Mouse (Mus musculus) C2C12 (cell line): ENCODE data around the gene Fmo9. TPM values are rescaled to one million over a fixed set of nuclear protein-coding genes. Genes with fewer than 3 reads are reported as not detected.

Experiments
- H3K27me3 ChIP-seq: one replicate; pipeline ENCODE4 v1.6.1; 2011; ENCODE audit not compliant: control insufficient read depth, insufficient read depth, insufficient read length
- H3K36me3 ChIP-seq: one replicate; pipeline ENCODE4 v1.6.1; 2011; ENCODE audit not compliant: control insufficient read depth, insufficient read depth
- H3K4me3 ChIP-seq: one replicate; pipeline ENCODE4 v1.5.1; 2011; ENCODE audit warnings: mild to moderate bottlenecking, control low read depth; ENCODE audit not compliant: poor library complexity, insufficient read depth, severe bottlenecking
- H3K79me2 ChIP-seq: one replicate; pipeline ENCODE4 v1.6.1; 2011; ENCODE audit not compliant: control insufficient read depth, insufficient read depth
- H3K79me3 ChIP-seq: one replicate; pipeline ENCODE4 v1.6.1; 2011; ENCODE audit warnings: low read depth, control low read depth
- H3ac ChIP-seq: one replicate; pipeline ENCODE3; 2011; ENCODE audit warnings: low read depth; ENCODE audit not compliant: control insufficient read depth, insufficient read length
- CEBPB ChIP-seq: IDR thresholded peaks from one replicate; pipeline ENCODE4 v1.6.1; 2011; ENCODE audit warnings: low read depth, mild to moderate bottlenecking, control low read depth, moderate library complexity
- CTCF ChIP-seq: IDR thresholded peaks from one replicate; pipeline ENCODE4 v1.5.1; 2011; ENCODE audit not compliant: control insufficient read depth, insufficient read depth, insufficient read length
- FOSL1 ChIP-seq: IDR thresholded peaks from one replicate; pipeline ENCODE4 v1.8.0; 2011; ENCODE audit warnings: mild to moderate bottlenecking, low read length; ENCODE audit not compliant: poor library complexity, insufficient read depth, severe bottlenecking
- MAX ChIP-seq: IDR thresholded peaks from one replicate; pipeline ENCODE4 v1.6.1; 2011; ENCODE audit warnings: mild to moderate bottlenecking, control low read depth
- MYOD1 ChIP-seq: IDR thresholded peaks from one replicate; pipeline ENCODE4 v1.6.1; 2011; ENCODE audit warnings: low read depth; ENCODE audit not compliant: control insufficient read depth, insufficient read length
- MYOG ChIP-seq: IDR thresholded peaks from one replicate; pipeline ENCODE4 v1.6.1; 2011; ENCODE audit not compliant: control insufficient read depth, insufficient read length; ENCODE audit errors: extremely low read depth
- USF1 ChIP-seq: IDR thresholded peaks from one replicate; pipeline ENCODE4 v1.6.1; 2011; ENCODE audit warnings: low read depth, mild to moderate bottlenecking, control low read depth, moderate library complexity
- long read RNA-seq, 2 experiments: library from polyadenylated mRNA; unstranded; transcript quantifications; one replicate each; pipeline ENCODE4 v2.0.0; 2019 to 2020
- polyA plus RNA-seq: library from polyadenylated mRNA; unstranded; fragments of >200 nt; fragmentation: generic; extraction: Trizol; gene quantifications from one replicate; pipeline ENCODE4 v1.2.1, GENCODE M21; 2012; ENCODE audit warnings: missing spikeins

Gene Fmo9
- polyA plus RNA-seq: not detected
- long read RNA-seq, experiment 1: 0 reads
- long read RNA-seq, experiment 2: 0 reads

GRCm38 (mm10) chr1:166681745-166682144, at the start of gene Fmo9:
Gene Fmo9, minus strand, starts transcription at chr1:166681845.
- no peak within 1 kb of the TSS for H3K4me3 ChIP-seq
- H3K79me3 ChIP-seq: no peaks in the 10 kb centered on the region
- H3K36me3 ChIP-seq: no peaks in the 10 kb centered on the region
- TF ChIP-seq MAX: no peak
- TF ChIP-seq CEBPB: no peak
- TF ChIP-seq USF1: no peak
- no peak for TF ChIP-seq MYOD1
- TF ChIP-seq FOSL1: no peak
- TF ChIP-seq MYOG: no peak
- no peak for TF ChIP-seq CTCF
- peaks cover 4% of the 10 kb centered on the region for H3K27me3 ChIP-seq
- no peak within 1 kb of the TSS for H3ac ChIP-seq
- no peaks in the 10 kb centered on the region for H3K79me2 ChIP-seq

- no peaks in the 10 kb centered on the region for H3K79me3 ChIP-seq
- H3K79me2 ChIP-seq: no peaks in the 10 kb centered on the region
- H3K4me3 ChIP-seq: no peak overlapping the region
- peaks cover 6% of the 10 kb centered on the region for H3K27me3 ChIP-seq
- no peak overlapping the region for H3ac ChIP-seq
- no peak for TF ChIP-seq MAX
- TF ChIP-seq MYOG: no peak
- TF ChIP-seq USF1: no peak
- TF ChIP-seq CTCF: no peak
- no peak for TF ChIP-seq CEBPB
- TF ChIP-seq MYOD1: no peak
- no peak for TF ChIP-seq FOSL1
- no peaks in the 10 kb centered on the region for H3K36me3 ChIP-seq
These were observed 49.2 kb upstream of the Fmo9 start for GRCm38 (mm10) chr1:166730886-166731285.

GRCm38 (mm10) chr1:166730215-166730614, 48.6 kb upstream of the Fmo9 start:
- peaks cover 3% of the 10 kb centered on the region for H3K27me3 ChIP-seq
- H3K79me2 ChIP-seq: no peaks in the 10 kb centered on the region
- TF ChIP-seq CTCF (no peak), USF1 (no peak), MYOD1 (no peak), MYOG (no peak), CEBPB (no peak), FOSL1 (no peak), MAX (no peak)
- no peaks in the 10 kb centered on the region for H3K79me3 ChIP-seq
- H3ac ChIP-seq: no peak overlapping the region
- H3K4me3 ChIP-seq: no peak overlapping the region
- no peaks in the 10 kb centered on the region for H3K36me3 ChIP-seq

- Histone ChIP-seq H3K27me3 (no peaks in the 10 kb centered on the region), H3ac (no peak overlapping the region), H3K4me3 (no peak overlapping the region), H3K36me3 (no peaks in the 10 kb centered on the region), H3K79me2 (no peaks in the 10 kb centered on the region), H3K79me3 (no peaks in the 10 kb centered on the region)
- TF ChIP-seq USF1: no peak
- TF ChIP-seq CTCF: no peak
- no peak for TF ChIP-seq MAX
- no peak for TF ChIP-seq MYOG
- no peak for TF ChIP-seq MYOD1
- TF ChIP-seq FOSL1: no peak
- TF ChIP-seq CEBPB: no peak
These were observed 29.2 kb upstream of the Fmo9 start for GRCm38 (mm10) chr1:166710861-166711260.

- H3K79me3 ChIP-seq: no peaks in the 10 kb centered on the region
- H3ac ChIP-seq: no peak overlapping the region
- H3K27me3 ChIP-seq: peaks cover 9% of the 10 kb centered on the region
- TF ChIP-seq USF1 (no peak), MYOD1 (no peak), FOSL1 (no peak), MAX (no peak), CTCF (no peak), CEBPB (no peak), MYOG (no peak)
- H3K79me2 ChIP-seq: no peaks in the 10 kb centered on the region
- no peaks in the 10 kb centered on the region for H3K36me3 ChIP-seq
- no peak overlapping the region for H3K4me3 ChIP-seq
These were observed 20.7 kb upstream of the Fmo9 start for GRCm38 (mm10) chr1:166702270-166702912.
